Mouse (Mus musculus): ENCODE results near the gene Tbc1d5. TPM values are rescaled to one million over a fixed set of nuclear protein-coding genes. Genes with fewer than 3 reads are reported as not detected.

Tbc1d5 gene
- 26.2 TPM for polyA plus RNA-seq (2017; shearing (Covaris generic))

GRCm38 (mm10) chr17:51179195-51179953, at the start of gene Tbc1d5:
TSS of gene Tbc1d5 (minus strand) at chr17:51179352.

